Mouse (Mus musculus): ENCODE data around the gene Ace3. TPM values are rescaled to one million over a fixed set of nuclear protein-coding genes. Genes with fewer than 3 reads are reported as not detected.

The Ace3 gene
- polyA plus RNA-seq, 1 experiment from 2014 or later: not detected

- Histone ChIP-seq H3K27me3 (ENCODE audit: control insufficient read depth, insufficient read depth, low read length) (peaks cover 25% of the 10 kb centered on the region), H3K9me3 (ENCODE audit: control insufficient read depth, low read length) (no peaks in the 10 kb centered on the region), H3K36me3 (ENCODE audit: control insufficient read depth, insufficient read depth, low read length) (no peaks in the 10 kb centered on the region), H3K4me1 (replicated peaks; ENCODE audit: control insufficient read depth, insufficient read depth, low read length) (peaks cover 6% of the 10 kb centered on the region), H3K9ac (ENCODE audit: low read depth, low read length) (no peak overlapping the region), H3K4me2 (replicated peaks; ENCODE audit: low read depth, low read length) (no peak overlapping the region), H3K27ac (ENCODE audit: low read depth, low read length) (no peak overlapping the region), H3K4me3 (ENCODE audit: low read depth, low read length) (no peak overlapping the region)
- DNase-seq (ENCODE audit: low spot score) (no peak), ATAC-seq (ENCODE audit: low FRiP score) (no peak)
- 79% methylated on average over 1 of the region's 1 CpGs for WGBS
Observed at GRCm38 (mm10) chr11:105969516-105969915, 25.0 kb upstream of the Ace3 start.

GRCm38 (mm10) chr11:105974593-105974992 is 19.9 kb upstream of the Ace3 start:
- H3K4me3 ChIP-seq (ENCODE audit: low read depth, low read length): no peak overlapping the region
- no peak overlapping the region for H3K27ac ChIP-seq (ENCODE audit: low read depth, low read length)
- no peak overlapping the region for H3K9ac ChIP-seq (ENCODE audit: low read depth, low read length)
- ATAC-seq (ENCODE audit: low FRiP score): no peak
- 94% methylated on average over 6 of the region's 6 CpGs for WGBS
- H3K4me1 ChIP-seq (replicated peaks; ENCODE audit: control insufficient read depth, insufficient read depth, low read length): no peaks in the 10 kb centered on the region
- no peak for DNase-seq (ENCODE audit: low spot score)
- no peaks in the 10 kb centered on the region for H3K9me3 ChIP-seq (ENCODE audit: control insufficient read depth, low read length)
- no peaks in the 10 kb centered on the region for H3K36me3 ChIP-seq (ENCODE audit: control insufficient read depth, insufficient read depth, low read length)
- no peak overlapping the region for H3K4me2 ChIP-seq (replicated peaks; ENCODE audit: low read depth, low read length)
- H3K27me3 ChIP-seq (ENCODE audit: control insufficient read depth, insufficient read depth, low read length): peaks cover 1% of the 10 kb centered on the region; the same call in 1 of the 2 replicates

- no peak overlapping the region for H3K4me2 ChIP-seq (replicated peaks; ENCODE audit: low read depth, low read length)
- H3K4me3 ChIP-seq (ENCODE audit: low read depth, low read length): no peak overlapping the region
- 83% methylated on average over 3 of the region's 3 CpGs for WGBS
- H3K36me3 ChIP-seq (ENCODE audit: control insufficient read depth, insufficient read depth, low read length): no peaks in the 10 kb centered on the region
- DNase-seq (ENCODE audit: low spot score) (no peak), ATAC-seq (ENCODE audit: low FRiP score) (no peak)
- H3K27me3 ChIP-seq (ENCODE audit: control insufficient read depth, insufficient read depth, low read length): no peaks in the 10 kb centered on the region
- no peak overlapping the region for H3K27ac ChIP-seq (ENCODE audit: low read depth, low read length)
- H3K4me1 ChIP-seq (replicated peaks; ENCODE audit: control insufficient read depth, insufficient read depth, low read length): no peaks in the 10 kb centered on the region
- H3K9ac ChIP-seq (ENCODE audit: low read depth, low read length): no peak overlapping the region
- H3K9me3 ChIP-seq (ENCODE audit: control insufficient read depth, low read length): no peaks in the 10 kb centered on the region
Observed at GRCm38 (mm10) chr11:105975050-105975449, 19.4 kb upstream of the Ace3 start.

- Histone ChIP-seq H3K4me1 (replicated peaks; ENCODE audit: control insufficient read depth, insufficient read depth, low read length) (no peaks in the 10 kb centered on the region), H3K27ac (ENCODE audit: low read depth, low read length) (no peak overlapping the region), H3K9me3 (ENCODE audit: control insufficient read depth, low read length) (no peaks in the 10 kb centered on the region), H3K27me3 (ENCODE audit: control insufficient read depth, insufficient read depth, low read length) (no peaks in the 10 kb centered on the region), H3K9ac (ENCODE audit: low read depth, low read length) (no peak overlapping the region), H3K4me3 (ENCODE audit: low read depth, low read length) (no peak overlapping the region), H3K4me2 (replicated peaks; ENCODE audit: low read depth, low read length) (no peak overlapping the region), H3K36me3 (ENCODE audit: control insufficient read depth, insufficient read depth, low read length) (no peaks in the 10 kb centered on the region)
- WGBS: 93% methylated on average over 5 of the region's 5 CpGs
- DNase-seq (ENCODE audit: low spot score) (no peak), ATAC-seq (ENCODE audit: low FRiP score) (no peak)
Observed at GRCm38 (mm10) chr11:105975636-105976035, 18.8 kb upstream of the Ace3 start.

GRCm38 (mm10) chr11:105978232-105978631 is 16.2 kb upstream of the Ace3 start:
- H3K4me2 ChIP-seq (replicated peaks; ENCODE audit: low read depth, low read length): no peak overlapping the region
- 79% methylated on average over 2 of the region's 2 CpGs for WGBS
- ATAC-seq (ENCODE audit: low FRiP score): no peak
- H3K4me3 ChIP-seq (ENCODE audit: low read depth, low read length): no peak overlapping the region
- DNase-seq (ENCODE audit: low spot score): no peak
- H3K9ac ChIP-seq (ENCODE audit: low read depth, low read length): no peak overlapping the region
- no peaks in the 10 kb centered on the region for H3K36me3 ChIP-seq (ENCODE audit: control insufficient read depth, insufficient read depth, low read length)
- H3K27ac ChIP-seq (ENCODE audit: low read depth, low read length): no peak overlapping the region
- H3K4me1 ChIP-seq (replicated peaks; ENCODE audit: control insufficient read depth, insufficient read depth, low read length): no peaks in the 10 kb centered on the region
- H3K9me3 ChIP-seq (ENCODE audit: control insufficient read depth, low read length): no peaks in the 10 kb centered on the region
- H3K27me3 ChIP-seq (ENCODE audit: control insufficient read depth, insufficient read depth, low read length): no peaks in the 10 kb centered on the region

GRCm38 (mm10) chr11:105978634-105979033 is 15.8 kb upstream of the Ace3 start:
- Histone ChIP-seq H3K4me3 (ENCODE audit: low read depth, low read length) (no peak overlapping the region), H3K27ac (ENCODE audit: low read depth, low read length) (no peak overlapping the region), H3K27me3 (ENCODE audit: control insufficient read depth, insufficient read depth, low read length) (no peaks in the 10 kb centered on the region), H3K36me3 (ENCODE audit: control insufficient read depth, insufficient read depth, low read length) (no peaks in the 10 kb centered on the region), H3K9me3 (ENCODE audit: control insufficient read depth, low read length) (no peaks in the 10 kb centered on the region), H3K9ac (ENCODE audit: low read depth, low read length) (no peak overlapping the region), H3K4me2 (replicated peaks; ENCODE audit: low read depth, low read length) (no peak overlapping the region), H3K4me1 (replicated peaks; ENCODE audit: control insufficient read depth, insufficient read depth, low read length) (no peaks in the 10 kb centered on the region)
- 77% methylated on average over 5 of the region's 5 CpGs for WGBS
- DNase-seq (ENCODE audit: low spot score) (no peak), ATAC-seq (ENCODE audit: low FRiP score) (no peak)

GRCm38 (mm10) chr11:105984452-105984851 is 10.0 kb upstream of the Ace3 start:
- no peak for ATAC-seq (ENCODE audit: low FRiP score)
- WGBS: 68% methylated on average over 4 of the region's 4 CpGs

GRCm38 (mm10) chr11:105987446-105987845 is 7.0 kb upstream of the Ace3 start:
- H3K4me3 ChIP-seq (ENCODE audit: low read depth, low read length): no peak overlapping the region
- H3K27me3 ChIP-seq (ENCODE audit: control insufficient read depth, insufficient read depth, low read length): no peaks in the 10 kb centered on the region
- H3K4me2 ChIP-seq (replicated peaks; ENCODE audit: low read depth, low read length): no peak overlapping the region
- H3K9me3 ChIP-seq (ENCODE audit: control insufficient read depth, low read length): no peaks in the 10 kb centered on the region
- no peak for DNase-seq (ENCODE audit: low spot score)
- ATAC-seq (ENCODE audit: low FRiP score): no peak
- no peak overlapping the region for H3K9ac ChIP-seq (ENCODE audit: low read depth, low read length)
- H3K36me3 ChIP-seq (ENCODE audit: control insufficient read depth, insufficient read depth, low read length): no peaks in the 10 kb centered on the region
- H3K27ac ChIP-seq (ENCODE audit: low read depth, low read length): no peak overlapping the region
- no peaks in the 10 kb centered on the region for H3K4me1 ChIP-seq (replicated peaks; ENCODE audit: control insufficient read depth, insufficient read depth, low read length)
- WGBS: 82% methylated on average over 6 of the region's 6 CpGs

More at GRCm38 (mm10) chr11:105984452-105984851, 10.0 kb upstream of the Ace3 start:
- no peak overlapping the region for H3K9ac ChIP-seq (ENCODE audit: low read depth, low read length)
- no peaks in the 10 kb centered on the region for H3K36me3 ChIP-seq (ENCODE audit: control insufficient read depth, insufficient read depth, low read length)
- no peaks in the 10 kb centered on the region for H3K27me3 ChIP-seq (ENCODE audit: control insufficient read depth, insufficient read depth, low read length)
- H3K4me1 ChIP-seq (replicated peaks; ENCODE audit: control insufficient read depth, insufficient read depth, low read length): no peaks in the 10 kb centered on the region
- H3K27ac ChIP-seq (ENCODE audit: low read depth, low read length): no peak overlapping the region
- H3K9me3 ChIP-seq (ENCODE audit: control insufficient read depth, low read length): no peaks in the 10 kb centered on the region
- H3K4me2 ChIP-seq (replicated peaks; ENCODE audit: low read depth, low read length): no peak overlapping the region
- no peak overlapping the region for H3K4me3 ChIP-seq (ENCODE audit: low read depth, low read length)
- DNase-seq (ENCODE audit: low spot score): no peak

- Histone ChIP-seq H3K9me3 (ENCODE audit: control insufficient read depth, low read length) (no peaks in the 10 kb centered on the region), H3K36me3 (ENCODE audit: control insufficient read depth, insufficient read depth, low read length) (no peaks in the 10 kb centered on the region), H3K4me3 (ENCODE audit: low read depth, low read length) (no peak overlapping the region), H3K27ac (ENCODE audit: low read depth, low read length) (no peak overlapping the region), H3K27me3 (ENCODE audit: control insufficient read depth, insufficient read depth, low read length) (no peaks in the 10 kb centered on the region), H3K4me2 (replicated peaks; ENCODE audit: low read depth, low read length) (no peak overlapping the region), H3K4me1 (replicated peaks; ENCODE audit: control insufficient read depth, insufficient read depth, low read length) (no peaks in the 10 kb centered on the region), H3K9ac (ENCODE audit: low read depth, low read length) (no peak overlapping the region)
- ATAC-seq (ENCODE audit: low FRiP score): no peak
- no peak for DNase-seq (ENCODE audit: low spot score)
- WGBS: 81% methylated on average over 6 of the region's 6 CpGs
Observed at GRCm38 (mm10) chr11:105989446-105989845, 5.0 kb upstream of the Ace3 start.

Data from hindbrain, embryonic 11.5 days (tissue).